Mouse (Mus musculus): ENCODE results near the gene Gm36210.

GRCm38 (mm10) chr7:4948386-4948785 is 42.1 kb upstream of the Gm36210 start:
- TF ChIP-seq CTCF (IDR thresholded peaks at IDR 0.05; ENCODE audit: low read depth) (no peak), EP300 (IDR thresholded peaks at IDR 0.05; ENCODE audit: low read depth) (no peak)

Measured in liver, embryonic 14.5 days (tissue).